Mouse (Mus musculus): ENCODE measurements at regions not wholly inside any gene's neighbourhood (a gene's known extent, or its start where the extent isn't known, plus 50 kb on each side); places are given as distances from the start of the nearest gene placed in this dataset.

- no peak for ATAC-seq (replicated peaks; ENCODE audit: insufficient number of reproducible peaks, low FRiP score, low TSS enrichment, poor library complexity, severe bottlenecking)
Observed at GRCm38 (mm10) chr10:122561924-122562323, 113.6 kb downstream of the Avpr1a start.

- ATAC-seq (replicated peaks; ENCODE audit: insufficient number of reproducible peaks, low FRiP score, low TSS enrichment, poor library complexity, severe bottlenecking), result peak; percentile 60
Observed at GRCm38 (mm10) chr10:122562542-122562941, 114.2 kb downstream of the Avpr1a start.

- ATAC-seq (replicated peaks; ENCODE audit: insufficient number of reproducible peaks, low FRiP score, low TSS enrichment, poor library complexity, severe bottlenecking), result no peak
Observed at GRCm38 (mm10) chr10:122563973-122564372, 114.6 kb upstream of the Ppm1h start.

- peak; percentile 67 for ATAC-seq (replicated peaks; ENCODE audit: insufficient number of reproducible peaks, low FRiP score, low TSS enrichment, poor library complexity, severe bottlenecking)
Observed at GRCm38 (mm10) chr10:122564473-122564872, 114.1 kb upstream of the Ppm1h start.

GRCm38 (mm10) chr10:122566601-122567000, 112.0 kb upstream of the Ppm1h start:
- ATAC-seq (replicated peaks; ENCODE audit: insufficient number of reproducible peaks, low FRiP score, low TSS enrichment, poor library complexity, severe bottlenecking), result no peak

- peak; percentile 69 for ATAC-seq (replicated peaks; ENCODE audit: insufficient number of reproducible peaks, low FRiP score, low TSS enrichment, poor library complexity, severe bottlenecking)
Observed at GRCm38 (mm10) chr10:122569546-122570202, 108.9 kb upstream of the Ppm1h start.

GRCm38 (mm10) chr10:122570909-122571551, 107.5 kb upstream of the Ppm1h start:
- ATAC-seq (replicated peaks; ENCODE audit: insufficient number of reproducible peaks, low FRiP score, low TSS enrichment, poor library complexity, severe bottlenecking), result 0 out of 2 replicates have a peak, but pooled peaks have one; percentile 1

GRCm38 (mm10) chr10:122576171-122577063, 102.1 kb upstream of the Ppm1h start:
- ATAC-seq (replicated peaks; ENCODE audit: insufficient number of reproducible peaks, low FRiP score, low TSS enrichment, poor library complexity, severe bottlenecking), result peak; percentile 72

GRCm38 (mm10) chr10:122578209-122579001, 100.2 kb upstream of the Ppm1h start:
- no peak for ATAC-seq (replicated peaks; ENCODE audit: insufficient number of reproducible peaks, low FRiP score, low TSS enrichment, poor library complexity, severe bottlenecking)

GRCm38 (mm10) chr10:122581096-122581495, 97.5 kb upstream of the Ppm1h start:
- ATAC-seq (replicated peaks; ENCODE audit: insufficient number of reproducible peaks, low FRiP score, low TSS enrichment, poor library complexity, severe bottlenecking), result no peak

GRCm38 (mm10) chr10:122587541-122587940, 91.0 kb upstream of the Ppm1h start:
- no peak for ATAC-seq (replicated peaks; ENCODE audit: insufficient number of reproducible peaks, low FRiP score, low TSS enrichment, poor library complexity, severe bottlenecking)

GRCm38 (mm10) chr10:122599511-122599910, 79.1 kb upstream of the Ppm1h start:
- no peak for ATAC-seq (replicated peaks; ENCODE audit: insufficient number of reproducible peaks, low FRiP score, low TSS enrichment, poor library complexity, severe bottlenecking)

GRCm38 (mm10) chr10:122602394-122602793, 76.2 kb upstream of the Ppm1h start:
- no peak for ATAC-seq (replicated peaks; ENCODE audit: insufficient number of reproducible peaks, low FRiP score, low TSS enrichment, poor library complexity, severe bottlenecking)

GRCm38 (mm10) chr10:122603960-122604359, 74.6 kb upstream of the Ppm1h start:
- ATAC-seq (replicated peaks; ENCODE audit: insufficient number of reproducible peaks, low FRiP score, low TSS enrichment, poor library complexity, severe bottlenecking), result no peak

GRCm38 (mm10) chr10:122613281-122613680, 65.3 kb upstream of the Ppm1h start:
- ATAC-seq (replicated peaks; ENCODE audit: insufficient number of reproducible peaks, low FRiP score, low TSS enrichment, poor library complexity, severe bottlenecking), result no peak

- no peak for ATAC-seq (replicated peaks; ENCODE audit: insufficient number of reproducible peaks, low FRiP score, low TSS enrichment, poor library complexity, severe bottlenecking)
Observed at GRCm38 (mm10) chr10:122613891-122614290, 64.7 kb upstream of the Ppm1h start.

- ATAC-seq (replicated peaks; ENCODE audit: insufficient number of reproducible peaks, low FRiP score, low TSS enrichment, poor library complexity, severe bottlenecking), result peak; percentile 76
Observed at GRCm38 (mm10) chr10:122614720-122615119, 63.8 kb upstream of the Ppm1h start.

- ATAC-seq (replicated peaks; ENCODE audit: insufficient number of reproducible peaks, low FRiP score, low TSS enrichment, poor library complexity, severe bottlenecking), result peak; percentile 81
Observed at GRCm38 (mm10) chr10:122615658-122616057, 62.9 kb upstream of the Ppm1h start.

GRCm38 (mm10) chr10:122616385-122616784, 62.2 kb upstream of the Ppm1h start:
- no peak for ATAC-seq (replicated peaks; ENCODE audit: insufficient number of reproducible peaks, low FRiP score, low TSS enrichment, poor library complexity, severe bottlenecking)
